Comparison of ENCODE assay signal across 9 mouse cellular contexts in the genomic region with DNA sequence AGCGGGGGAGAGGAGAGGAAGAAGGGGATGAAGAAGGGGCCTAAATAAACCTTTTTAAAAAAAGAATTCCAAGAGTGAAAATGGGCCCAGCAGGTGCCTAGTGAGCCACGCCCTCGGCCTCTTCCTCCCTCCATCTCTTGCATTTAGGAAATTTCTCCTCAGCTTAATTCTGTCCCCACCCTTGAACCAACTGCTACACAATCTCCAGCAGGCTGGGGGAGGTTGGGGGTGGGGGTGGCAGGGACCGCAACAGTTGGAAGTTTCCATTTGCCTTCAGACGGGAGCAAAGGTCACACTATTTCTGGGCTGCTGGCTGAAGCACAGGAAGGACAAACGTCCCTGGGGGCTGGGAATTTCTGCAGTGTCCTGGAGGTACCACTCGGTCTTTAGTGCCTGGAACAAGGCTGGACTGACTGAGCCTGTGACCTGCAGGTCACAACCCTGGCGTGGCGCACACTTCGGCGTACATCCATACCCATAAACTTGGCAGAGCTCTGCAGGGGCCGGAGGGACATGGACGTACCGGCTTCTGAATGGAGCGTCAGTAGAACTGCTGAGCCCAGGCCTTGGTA. TPM values are rescaled to one million over a fixed set of nuclear protein-coding genes. Genes with fewer than 3 reads are reported as not detected.
DNase-seq lines count a peak whose midpoint lies in the region; ATAC-seq and TF ChIP-seq lines count a peak whose summit lies in the region.
"Had no signal": no experiment of that assay in that cellular context is flagged by ENCODE, and none has a peak within 500 bp of the region (broad histone marks: within the 10 kb centered on the region; RNA-seq: fewer than 3 reads in every experiment).

No protein-coding gene starts in this region.

- H3K36me3 ChIP-seq in stomach, embryonic 15.5 days, result peaks cover 8% of the 10 kb centered on the region; the same call in 1 of the 2 replicates
- peaks cover 9% of the 10 kb centered on the region; the same call in 1 of the 2 replicates for H3K36me3 ChIP-seq in stomach, postnatal 0 days (ENCODE audit: control insufficient read depth, insufficient read depth, low read length)

- H3K27ac ChIP-seq in stomach, embryonic 15.5 days, result no peak overlapping the region
- no peak overlapping the region for H3K27ac ChIP-seq in stomach, postnatal 0 days (replicated peaks)
- H3K27ac ChIP-seq: hindbrain, embryonic 12.5 days had no signal

- ATAC-seq in stomach, embryonic 15.5 days (ENCODE audit: insufficient read depth, low FRiP score, low read depth), result peak; percentile 44; the same call in 1 of the 2 replicates
- no peak for ATAC-seq in stomach, postnatal 0 days (ENCODE audit: low FRiP score, low TSS enrichment)

- no peak for DNase-seq in stomach, postnatal 0 days (ENCODE audit: low spot score)
- peak; percentile 66 to 78 for DNase-seq in heart, adult 9 months (ENCODE audit: low spot score in 2 of 2)
- DNase-seq in kidney, postnatal 25 days, result peak; percentile 83 to 93
- no peak for DNase-seq in MN1 (ENCODE audit: low spot score)
- no peak for DNase-seq in cerebellum, postnatal 25 days
- DNase-seq in layer of hippocampus, adult 8-10 months (ENCODE audit: low spot score in 2 of 2), result no peak
- DNase-seq: cerebellum, adult 2 months had no signal

- H3K4me3 ChIP-seq in stomach, embryonic 15.5 days (replicated peaks), result no peak overlapping the region
- no peak overlapping the region for H3K4me3 ChIP-seq in stomach, postnatal 0 days (ENCODE audit: low read depth, low read length)
- H3K4me3 ChIP-seq: hindbrain, embryonic 12.5 days had no signal

- WGBS in stomach, embryonic 15.5 days, result 62% methylated on average over 15 of the region's 15 CpGs
- 57% methylated on average over 15 of the region's 15 CpGs for WGBS in stomach, postnatal 0 days

- no peaks in the 10 kb centered on the region for H3K27me3 ChIP-seq in stomach, embryonic 15.5 days (replicated peaks)
- H3K27me3 ChIP-seq in stomach, postnatal 0 days (ENCODE audit: control insufficient read depth, insufficient read depth, low read length), result no peaks in the 10 kb centered on the region
- H3K27me3 ChIP-seq: hindbrain, embryonic 12.5 days had no signal

- no peak overlapping the region for H3K9ac ChIP-seq in stomach, embryonic 15.5 days
- H3K9ac ChIP-seq in stomach, postnatal 0 days (ENCODE audit: low read length), result no peak overlapping the region
- H3K9ac ChIP-seq: hindbrain, embryonic 12.5 days had no signal

- no peaks in the 10 kb centered on the region for H3K9me3 ChIP-seq in stomach, embryonic 15.5 days
- H3K9me3 ChIP-seq in stomach, postnatal 0 days (ENCODE audit: control insufficient read depth, low read length), result no peaks in the 10 kb centered on the region
- H3K9me3 ChIP-seq: hindbrain, embryonic 12.5 days had no signal

- no peak for TF ChIP-seq EP300 in stomach, postnatal 0 days (optimal IDR thresholded peaks at IDR 0.05)

- no peak for TF ChIP-seq CTCF in stomach, postnatal 0 days (IDR thresholded peaks at IDR 0.05; ENCODE audit: low read depth)

- no peak overlapping the region for H3K4me2 ChIP-seq in stomach, embryonic 15.5 days
- H3K4me2 ChIP-seq in stomach, postnatal 0 days (replicated peaks; ENCODE audit: low read depth), result no peak overlapping the region
- H3K4me2 ChIP-seq: hindbrain, embryonic 12.5 days had no signal

- H3K4me1 ChIP-seq in stomach, embryonic 15.5 days, result 0 out of 2 replicates have a peak, but pooled peaks cover 8% of the 10 kb centered on the region
- H3K4me1 ChIP-seq in stomach, postnatal 0 days (replicated peaks; ENCODE audit: control insufficient read depth, insufficient read depth), result no peaks in the 10 kb centered on the region

RNA-seq across cellular contexts. Expression of a gene that starts 50.1 kb away (rescaled TPM):
- polyA plus RNA-seq in stomach, embryonic 15.5 days (2015; fragmentation: Nextera tagmentation; extraction: Ambion mirVana), result 15.1 and 19.7 TPM in 2 replicates
- 11.6 and 12.4 TPM in 2 replicates for polyA plus RNA-seq in stomach, postnatal 0 days (2015; fragmentation: Nextera tagmentation; extraction: Ambion mirVana)
- 10 to 100 TPM; 41.0 to 47.8 (median 43.0) TPM for total RNA-seq in layer of hippocampus, adult 8-10 months (2022)

Comparison
In these comparisons a context has a peak if more than half of its experiments do, and no peak if none do; other contexts are left out.
1. DNase-seq: peak in heart, adult 9 months (2 of 2) and kidney, postnatal 25 days (2 of 2); none in stomach, postnatal 0 days (single experiment), MN1 (single experiment), cerebellum, postnatal 25 days (0 of 2) and layer of hippocampus, adult 8-10 months (0 of 2).